8 mouse cellular contexts compared by ENCODE assay signal in genomic region chr5:86172449-86173161, GRCm38 (mm10). TPM values are rescaled to one million over a fixed set of nuclear protein-coding genes. Genes with fewer than 3 reads are reported as not detected.
DNase-seq lines count a peak whose midpoint lies in the region; ATAC-seq lines count a peak whose summit lies in the region.

TSS of gene Uba6 (minus strand) at chr5:86172803.

- WGBS in heart, embryonic 10.5 days: under 1% methylated on average over 63 of the region's 67 CpGs
- under 1% methylated on average over 66 of the region's 67 CpGs for WGBS in kidney, embryonic 15.5 days

- H3K36me3 ChIP-seq in heart, embryonic 10.5 days: peaks cover 10% of the 10 kb centered on the region; the same call in 1 of the 2 replicates
- peaks cover 8% of the 10 kb centered on the region for H3K36me3 ChIP-seq in kidney, embryonic 15.5 days

- ATAC-seq in erythroblast, adult 5-6 weeks (replicated peaks; ENCODE audit: low FRiP score, poor library complexity, severe bottlenecking): peak; percentile 99
- peak; percentile 99 for ATAC-seq in kidney, embryonic 15.5 days (replicated peaks; ENCODE audit: low FRiP score)
- peak; percentile 99 for ATAC-seq in monocyte, adult 5-6 weeks (replicated peaks; ENCODE audit: insufficient number of reproducible peaks, low FRiP score, low TSS enrichment, poor library complexity, severe bottlenecking)

- H3K4me2 ChIP-seq in kidney, embryonic 15.5 days: peak within 1 kb of the TSS; percentile 78

- peak within 1 kb of the TSS; percentile 78 for H3K4me3 ChIP-seq in heart, embryonic 10.5 days
- H3K4me3 ChIP-seq in kidney, embryonic 15.5 days (replicated peaks): peak within 1 kb of the TSS; percentile 91

- peak; percentile 100 for DNase-seq in B cell, adult 2 months
- DNase-seq in brain, adult 2 months (ENCODE audit: low read depth, low spot score): peak; percentile 100
- peak; percentile 100 for DNase-seq in heart, embryonic 10.5 days (ENCODE audit: low spot score)
- peak; percentile 99 for DNase-seq in liver
- DNase-seq in spleen, postnatal 4 days (ENCODE audit: low spot score in 2 of 2): peak; percentile 99 to 100

- no peaks in the 10 kb centered on the region for H3K9me3 ChIP-seq in heart, embryonic 10.5 days
- no peaks in the 10 kb centered on the region for H3K9me3 ChIP-seq in kidney, embryonic 15.5 days (replicated peaks)

- H3K27ac ChIP-seq in heart, embryonic 10.5 days: peak within 1 kb of the TSS; percentile 92
- peak within 1 kb of the TSS; percentile 98 for H3K27ac ChIP-seq in kidney, embryonic 15.5 days

- H3K9ac ChIP-seq in kidney, embryonic 15.5 days: peak within 1 kb of the TSS; percentile 87

- no peaks in the 10 kb centered on the region for H3K27me3 ChIP-seq in heart, embryonic 10.5 days (ENCODE audit: insufficient read depth, poor library complexity, severe bottlenecking)
- H3K27me3 ChIP-seq in kidney, embryonic 15.5 days: no peaks in the 10 kb centered on the region

- no peaks in the 10 kb centered on the region for H3K4me1 ChIP-seq in heart, embryonic 10.5 days
- H3K4me1 ChIP-seq in kidney, embryonic 15.5 days: peaks cover 6% of the 10 kb centered on the region; the same call in 1 of the 2 replicates

RNA-seq across cellular contexts. Expression of gene Uba6, which starts in this region (rescaled TPM):
- 5.6 and 7.3 TPM in 2 replicates for total RNA-seq in erythroblast, adult 5-6 weeks (2015; ENCODE audit: low replicate concordance)
- total RNA-seq in erythroblast, adult 5-6 weeks (2017; ENCODE audit: low replicate concordance): 6.7 and 7.1 TPM in 2 replicates
- 13.1 and 13.3 TPM in 2 replicates for polyA plus RNA-seq in heart, embryonic 10.5 days (2016; fragmentation: Nextera tagmentation; extraction: Ambion mirVana)
- polyA plus RNA-seq in kidney, embryonic 15.5 days (2015; fragmentation: Nextera tagmentation; extraction: Ambion mirVana): 12.8 and 14.0 TPM in 2 replicates
- total RNA-seq in monocyte, adult 5-6 weeks (2017): 18.7 to 22.7 TPM (median 21.5 TPM) in 3 replicates

Comparison
In these comparisons a context has a peak if more than half of its experiments do, and no peak if none do; other contexts are left out.
1. Peak in every context shown above with its lines: DNase-seq, ATAC-seq, H3K4me3 ChIP-seq and H3K27ac ChIP-seq.